Mouse (Mus musculus) thymus, postnatal 4 days (tissue): ENCODE measurements at regions not wholly inside any gene's neighbourhood (a gene's known extent, or its start where the extent isn't known, plus 50 kb on each side); places are given as distances from the start of the nearest gene placed in this dataset.

Experiments used
- DNase-seq: peaks from one replicate; pipeline ENCODE4 v3.0.0; 2021

- DNase-seq = no peak
Observed at GRCm38 (mm10) chr6:11796361-11796760, 110.9 kb downstream of the Ndufa4 start.

GRCm38 (mm10) chr6:11793366-11793765 is 113.9 kb downstream of the Ndufa4 start:
- peak; percentile 27 for DNase-seq

GRCm38 (mm10) chr6:11792186-11792585 is 115.1 kb downstream of the Ndufa4 start:
- DNase-seq = no peak

GRCm38 (mm10) chr6:11791056-11791455 is 116.2 kb downstream of the Ndufa4 start:
- DNase-seq = no peak

- peak; percentile 43 for DNase-seq
Observed at GRCm38 (mm10) chr6:11773992-11774391, 133.3 kb downstream of the Ndufa4 start.

GRCm38 (mm10) chr6:11762912-11763311 is 144.4 kb downstream of the Ndufa4 start:
- DNase-seq = no peak

GRCm38 (mm10) chr6:11737667-11738066 is 169.6 kb downstream of the Ndufa4 start:
- DNase-seq = no peak

- DNase-seq = no peak
Observed at GRCm38 (mm10) chr6:11731126-11731525, 176.2 kb downstream of the Ndufa4 start.

- DNase-seq = no peak
Observed at GRCm38 (mm10) chr6:11730667-11731066, 176.6 kb downstream of the Ndufa4 start.

GRCm38 (mm10) chr6:11727806-11728205 is 179.5 kb downstream of the Ndufa4 start:
- no peak for DNase-seq

GRCm38 (mm10) chr6:11727370-11727769 is 179.9 kb downstream of the Ndufa4 start:
- DNase-seq = no peak

- no peak for DNase-seq
Observed at GRCm38 (mm10) chr6:11723519-11723918, 183.8 kb downstream of the Ndufa4 start.

GRCm38 (mm10) chr6:11720274-11720673 is 187.0 kb downstream of the Ndufa4 start:
- DNase-seq = no peak

- no peak for DNase-seq
Observed at GRCm38 (mm10) chr6:11710581-11710980, 196.7 kb downstream of the Ndufa4 start.

GRCm38 (mm10) chr6:11709465-11709864 is 197.8 kb downstream of the Ndufa4 start:
- DNase-seq = no peak
